Mouse (Mus musculus): ENCODE results near the gene Fxyd6. TPM values are rescaled to one million over a fixed set of nuclear protein-coding genes. Genes with fewer than 3 reads are reported as not detected.

Fxyd6 gene
- total RNA-seq, 2 experiments from 2014 or later: not detected

DNA sequence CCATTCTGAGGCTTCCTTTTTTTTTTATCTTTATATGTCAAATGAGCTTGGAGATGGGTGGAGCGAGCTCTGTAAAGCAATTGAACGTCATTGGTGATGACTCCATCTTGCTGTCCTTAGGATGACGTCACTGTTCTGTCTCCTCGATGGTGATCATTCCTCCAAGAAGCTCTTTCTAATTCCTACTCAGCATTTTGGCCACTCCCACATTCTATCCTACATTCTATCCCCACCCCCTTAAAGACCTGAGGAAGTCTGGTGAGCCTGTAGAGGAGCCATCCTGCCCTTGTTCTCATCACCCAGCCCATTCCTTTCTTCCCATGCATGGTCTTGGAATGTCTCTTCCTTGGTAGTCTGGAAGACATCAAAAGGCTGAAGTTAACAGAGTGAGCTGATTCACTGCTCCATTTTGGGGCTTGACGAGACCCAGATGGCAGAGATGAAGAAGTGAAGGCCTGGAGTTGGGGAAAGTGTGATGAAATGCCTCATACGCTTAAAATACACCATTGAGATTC is 5.1 kb downstream of the Fxyd6 start:
- ATAC-seq (replicated peaks; ENCODE audit: poor library complexity): no peak

DNA sequence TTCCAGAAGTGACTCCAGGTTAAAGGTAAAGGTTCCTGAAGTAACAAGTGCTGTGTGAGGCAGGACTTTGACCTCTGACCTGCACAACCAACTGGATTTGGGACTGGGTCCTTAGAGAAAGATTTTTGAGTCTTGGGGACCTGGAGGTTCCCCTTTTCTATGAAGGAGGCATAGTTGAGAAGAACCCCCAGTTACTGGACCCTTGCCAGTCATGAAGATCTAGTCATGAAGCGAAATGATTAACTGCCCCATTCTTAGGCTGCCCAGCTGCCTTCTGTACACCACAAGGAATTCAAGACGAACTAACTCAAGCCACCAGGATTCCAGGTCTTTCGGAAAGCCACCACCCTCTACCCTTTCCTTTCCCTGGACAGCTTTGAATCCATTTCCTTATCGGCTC is 6.4 kb downstream of the Fxyd6 start:
- ATAC-seq (replicated peaks; ENCODE audit: poor library complexity): no peak

DNA sequence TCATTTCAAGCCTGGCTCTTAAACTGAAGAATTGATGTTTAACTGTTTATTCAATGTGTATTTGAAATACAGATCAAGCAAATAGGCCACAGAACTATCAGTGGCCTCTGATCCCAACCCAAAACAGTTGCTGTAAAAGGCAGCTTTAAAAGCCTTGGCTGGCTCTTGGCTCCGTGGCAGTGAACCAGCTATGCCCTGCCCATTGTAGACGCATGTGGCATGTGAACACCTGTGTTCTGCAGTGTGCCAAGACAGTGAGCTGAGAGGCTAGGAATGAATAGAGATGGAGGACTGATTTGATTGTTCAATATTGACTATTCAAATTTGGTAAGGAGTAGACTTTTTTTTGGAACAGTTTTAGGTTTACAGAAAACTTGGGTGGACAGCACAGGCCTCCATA is 6.9 kb downstream of the Fxyd6 start:
- ATAC-seq (replicated peaks; ENCODE audit: poor library complexity): no peak

DNA sequence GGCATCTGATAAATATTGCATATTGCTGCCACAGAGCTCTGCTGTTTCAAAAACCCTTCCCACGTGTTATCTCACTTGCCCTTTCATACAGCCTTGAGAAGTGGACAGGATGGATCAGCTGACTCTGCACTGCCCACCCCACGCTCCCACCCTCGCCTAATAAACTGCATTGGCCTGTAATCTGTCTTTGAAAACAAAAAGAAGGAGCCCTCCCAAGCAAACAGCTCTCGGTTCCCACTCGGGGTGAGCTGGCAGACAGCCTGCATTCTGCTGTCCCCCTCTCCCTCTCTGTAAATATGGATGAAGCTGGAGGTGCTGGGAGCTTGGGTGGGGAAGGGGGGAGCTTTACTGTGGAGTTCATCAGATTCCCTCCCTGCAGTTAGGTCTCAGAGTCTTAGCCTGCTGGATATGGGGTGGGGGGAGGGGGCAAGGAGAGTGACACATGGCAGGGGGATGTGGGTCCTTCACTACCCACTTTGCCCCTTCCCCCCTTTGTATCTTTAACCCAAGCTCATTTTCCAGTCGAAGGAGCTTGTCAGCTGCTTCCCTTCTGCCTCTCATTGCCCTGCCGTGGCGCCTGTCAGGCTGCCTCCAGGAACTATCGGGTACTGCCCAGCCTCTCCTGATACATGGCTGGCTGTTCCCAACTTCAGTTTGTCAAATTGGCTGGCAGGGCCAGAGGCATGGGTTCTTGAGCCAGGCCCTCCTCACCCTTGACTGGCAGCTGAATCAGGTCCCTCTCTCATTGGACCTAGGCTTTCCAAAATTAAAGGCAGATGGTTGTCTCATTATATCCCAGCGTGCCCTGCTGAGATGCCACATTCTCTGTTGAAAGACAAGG is 10.6 kb downstream of the Fxyd6 start:
- no peak for ATAC-seq (replicated peaks; ENCODE audit: poor library complexity)

DNA sequence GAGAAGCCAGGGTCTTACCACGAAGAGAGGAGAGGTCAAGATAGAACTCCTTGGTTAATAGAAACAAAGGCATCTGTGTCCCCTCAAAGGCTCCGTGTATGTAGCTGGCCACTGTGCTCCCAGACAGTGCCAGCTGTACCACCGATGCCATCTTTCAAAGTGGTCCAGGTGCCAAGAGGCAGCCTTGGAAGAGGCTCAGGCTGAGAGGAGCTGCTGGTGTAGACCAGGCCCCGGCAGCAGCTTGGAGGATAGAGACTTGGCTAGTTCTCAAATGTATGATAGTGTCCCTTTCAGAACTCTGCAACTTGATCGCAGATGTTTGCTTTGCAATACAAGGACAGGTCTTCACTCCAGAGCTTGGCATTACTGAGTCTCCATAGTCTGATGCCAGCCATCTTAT is 12.4 kb downstream of the Fxyd6 start:
- no peak for ATAC-seq (replicated peaks; ENCODE audit: poor library complexity)

DNA sequence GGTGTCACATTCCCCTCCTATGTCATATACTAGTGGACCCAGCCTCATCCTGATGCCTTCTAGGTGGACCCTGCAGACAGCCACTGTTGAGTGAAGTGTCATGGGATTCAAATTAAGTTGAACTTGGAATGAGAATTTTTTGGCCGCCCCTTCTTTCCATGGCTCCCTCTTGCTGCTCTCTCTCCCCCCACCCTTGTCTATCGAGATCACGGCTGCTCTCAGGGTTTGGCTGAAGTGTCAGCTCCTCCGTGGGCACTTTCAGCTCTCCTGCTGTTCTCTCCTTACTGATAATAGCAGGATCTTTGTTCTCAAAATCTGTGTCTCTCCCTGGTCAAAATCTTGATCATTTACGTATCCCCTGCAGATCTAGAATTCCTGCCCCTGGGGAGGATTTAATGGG is 12.8 kb downstream of the Fxyd6 start:
- no peak for ATAC-seq (replicated peaks; ENCODE audit: poor library complexity)

DNA sequence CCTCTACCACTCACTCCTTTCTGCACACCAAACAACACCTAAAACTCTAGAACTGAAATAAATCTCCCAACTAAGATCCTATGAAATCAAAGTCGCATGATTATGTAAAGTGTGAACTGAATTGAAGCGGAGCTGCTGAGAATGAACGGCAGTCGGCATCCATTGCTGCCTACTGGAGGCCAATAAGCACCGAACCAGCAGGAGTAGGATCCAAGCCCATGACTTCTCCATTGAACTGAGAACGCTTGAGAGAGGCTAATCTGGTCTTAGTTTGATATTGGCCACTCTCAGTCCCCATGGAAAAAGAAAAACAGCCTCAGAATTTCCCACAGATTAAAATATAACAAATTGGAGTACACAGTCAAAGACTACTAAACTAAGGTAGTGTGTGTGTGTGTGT is 13.9 kb downstream of the Fxyd6 start:
- no peak for ATAC-seq (replicated peaks; ENCODE audit: poor library complexity)

DNA sequence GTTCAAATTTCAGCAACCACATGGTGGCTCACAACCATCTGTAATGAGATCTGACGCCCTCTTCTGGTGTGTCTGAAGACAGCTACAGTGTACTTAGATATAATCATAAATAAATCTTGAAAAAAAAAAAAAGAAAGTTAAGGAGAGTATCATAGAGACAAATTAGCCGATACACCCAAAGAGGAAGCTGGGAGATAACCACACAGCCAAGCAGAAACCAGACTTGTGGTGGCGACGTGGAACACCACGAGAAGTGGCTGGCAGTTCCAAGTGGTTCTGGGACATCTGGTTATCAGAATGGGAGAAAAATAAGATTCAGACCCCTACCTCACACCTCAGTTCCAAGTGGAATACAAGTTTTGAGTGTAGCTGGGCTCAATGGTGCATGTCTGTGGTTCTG is 16.7 kb downstream of the Fxyd6 start:
- ATAC-seq (replicated peaks; ENCODE audit: poor library complexity): no peak

DNA sequence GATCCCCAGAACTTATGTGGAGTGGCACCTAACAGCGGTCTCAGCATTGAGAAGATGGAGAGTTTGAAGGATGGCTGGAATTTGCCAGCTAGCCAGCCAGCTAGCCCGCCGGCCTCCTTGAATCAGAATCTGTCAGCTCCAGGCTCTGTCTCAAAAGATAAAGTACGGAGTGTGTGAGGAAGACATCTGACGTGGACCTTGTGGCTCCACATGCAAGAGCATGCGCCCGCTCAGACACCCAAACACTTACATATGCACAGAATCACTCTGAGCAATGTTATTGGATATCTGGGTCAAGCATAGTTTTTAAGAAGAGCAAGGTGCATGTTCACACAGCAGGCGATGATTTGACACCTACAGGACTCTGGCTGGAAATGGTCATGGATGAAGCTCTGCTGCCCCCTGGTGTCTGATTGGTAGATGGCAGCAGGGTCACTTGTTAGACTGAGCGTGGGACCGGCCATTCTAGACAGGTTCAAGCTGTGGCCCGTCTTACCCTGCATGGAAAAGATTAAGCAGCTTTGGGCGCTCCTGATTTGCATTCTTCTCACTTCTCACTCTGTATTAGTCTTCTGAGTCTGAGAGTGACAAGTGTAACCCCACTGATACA is 18.5 kb downstream of the Fxyd6 start:
- ATAC-seq (replicated peaks; ENCODE audit: poor library complexity): peak; percentile 94

DNA sequence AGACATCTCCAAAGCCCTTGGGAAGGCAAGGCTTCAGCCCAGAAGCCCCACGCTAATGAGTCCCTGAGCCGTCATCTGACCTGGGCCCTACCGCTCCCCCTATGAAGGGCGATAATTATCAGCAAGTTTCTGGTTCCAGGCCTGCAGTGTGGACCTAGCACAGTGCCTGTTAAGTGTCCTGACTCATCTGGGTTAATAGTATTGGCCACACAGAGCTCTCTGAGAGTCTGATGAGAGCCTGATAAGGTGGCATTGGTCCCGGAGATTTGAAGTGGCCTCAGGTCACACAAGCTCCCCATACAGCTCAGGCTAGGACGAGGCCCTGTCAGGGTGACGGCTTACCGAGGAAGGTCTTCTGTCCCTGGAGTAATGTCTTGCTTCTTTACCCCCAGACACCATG is 19.6 kb downstream of the Fxyd6 start:
- no peak for ATAC-seq (replicated peaks; ENCODE audit: poor library complexity)

DNA sequence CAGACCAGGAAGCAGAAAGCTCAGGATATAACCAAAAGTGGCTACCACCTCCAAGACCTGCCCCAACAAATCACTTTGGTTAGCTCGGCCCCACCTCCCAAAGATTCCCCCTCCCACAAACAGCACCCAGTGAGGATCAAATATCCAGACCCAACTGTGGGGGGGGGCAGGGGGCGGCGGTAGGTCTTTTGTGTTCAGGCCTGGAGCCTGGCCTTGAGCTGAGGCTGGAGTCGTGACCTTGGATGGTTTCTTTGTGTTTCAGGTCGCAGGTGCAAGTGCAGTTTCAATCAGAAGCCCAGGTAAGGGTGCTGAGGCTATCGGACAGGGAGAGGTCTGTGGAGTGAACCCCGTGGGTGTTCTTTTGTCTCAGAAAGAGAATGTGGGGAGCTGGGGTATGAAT is 21.3 kb downstream of the Fxyd6 start:
- ATAC-seq (replicated peaks; ENCODE audit: poor library complexity): no peak

DNA sequence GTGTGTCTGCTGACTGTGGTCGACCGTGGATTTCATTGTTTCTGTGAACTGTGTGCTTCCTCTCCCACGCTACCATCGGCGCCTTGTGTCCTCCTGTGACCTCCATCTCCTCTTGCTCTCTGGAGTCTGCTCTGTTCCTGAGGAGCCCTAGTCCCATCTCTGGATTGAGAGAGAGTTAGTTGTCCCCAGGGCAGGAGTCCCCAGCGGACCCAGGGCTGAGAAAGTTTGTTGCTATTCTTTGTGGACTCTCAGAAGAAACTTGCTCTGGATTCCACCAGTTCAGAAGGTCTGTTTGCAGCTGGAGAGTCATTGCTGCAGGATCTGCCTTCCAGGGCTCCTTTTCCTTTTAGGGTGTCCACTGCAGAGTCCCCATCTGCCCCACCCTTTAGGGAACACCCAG is 25.2 kb downstream of the Fxyd6 start:
- no peak for ATAC-seq (replicated peaks; ENCODE audit: poor library complexity)

DNA sequence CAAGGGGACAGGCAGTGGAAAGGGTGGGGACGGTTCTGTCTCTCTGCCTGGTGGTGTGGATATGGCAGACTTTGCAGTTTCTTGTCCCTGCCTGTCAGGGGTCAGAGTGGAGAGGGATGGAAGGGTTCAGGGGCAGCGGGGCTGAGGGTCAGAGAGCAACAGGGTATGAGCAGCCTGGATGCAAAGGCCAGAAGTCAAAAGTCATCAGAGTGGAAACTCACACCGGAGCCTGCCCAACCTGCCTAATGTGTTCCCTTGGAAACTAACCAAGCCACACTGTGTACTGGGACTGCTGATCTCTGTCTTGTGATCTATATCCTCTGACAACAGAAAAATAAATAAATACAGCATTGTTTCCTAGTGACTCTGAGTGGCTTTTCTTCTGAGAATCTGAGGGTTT is 25.8 kb downstream of the Fxyd6 start:
- ATAC-seq (replicated peaks; ENCODE audit: poor library complexity): no peak

DNA sequence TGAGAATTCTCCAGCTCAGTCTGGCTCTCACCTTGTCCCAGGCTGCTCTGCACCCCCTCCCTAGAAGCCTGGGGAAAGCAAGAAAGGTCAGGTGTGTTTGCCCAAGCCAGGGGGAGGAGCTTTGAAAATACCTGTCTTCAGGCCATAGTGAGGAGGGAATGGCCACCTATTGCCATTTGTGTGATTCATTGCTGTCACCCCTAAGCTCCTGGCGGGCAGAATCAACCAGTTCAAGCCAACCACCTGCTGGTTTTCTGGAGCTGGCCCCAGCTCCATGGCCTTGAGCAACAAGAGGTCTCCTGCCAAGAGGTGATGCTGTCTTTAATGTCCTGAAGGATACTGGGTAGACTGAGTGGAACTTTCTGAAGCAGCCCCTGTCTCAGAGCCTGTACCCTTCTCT is 28.4 kb downstream of the Fxyd6 start:
- no peak for ATAC-seq (replicated peaks; ENCODE audit: poor library complexity)

DNA sequence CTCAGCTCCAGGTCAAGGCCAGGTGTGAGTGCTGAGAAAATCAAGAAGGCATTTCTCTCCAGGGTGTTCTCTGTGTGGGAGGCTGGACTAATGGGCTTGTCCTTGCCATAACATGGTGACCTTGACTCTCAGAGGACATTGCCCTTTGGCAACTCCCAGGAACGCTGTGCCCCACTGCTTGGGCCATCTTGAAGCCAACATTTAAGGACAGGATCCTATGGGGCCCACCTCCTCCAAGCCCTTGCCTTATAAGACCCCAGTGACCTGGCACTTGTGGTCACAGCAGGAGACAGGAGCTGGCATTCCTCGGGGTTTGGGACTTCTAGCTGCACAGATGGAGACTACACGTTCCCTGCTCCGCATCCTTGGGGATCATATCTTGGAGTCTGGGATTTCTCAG is 29.4 kb downstream of the Fxyd6 start, which contains the start of gene Fxyd2:
TSS of gene Fxyd2 (plus strand) at position 236 of the 400 bp plus-strand sequence.
- no peak for ATAC-seq (replicated peaks; ENCODE audit: poor library complexity)

DNA sequence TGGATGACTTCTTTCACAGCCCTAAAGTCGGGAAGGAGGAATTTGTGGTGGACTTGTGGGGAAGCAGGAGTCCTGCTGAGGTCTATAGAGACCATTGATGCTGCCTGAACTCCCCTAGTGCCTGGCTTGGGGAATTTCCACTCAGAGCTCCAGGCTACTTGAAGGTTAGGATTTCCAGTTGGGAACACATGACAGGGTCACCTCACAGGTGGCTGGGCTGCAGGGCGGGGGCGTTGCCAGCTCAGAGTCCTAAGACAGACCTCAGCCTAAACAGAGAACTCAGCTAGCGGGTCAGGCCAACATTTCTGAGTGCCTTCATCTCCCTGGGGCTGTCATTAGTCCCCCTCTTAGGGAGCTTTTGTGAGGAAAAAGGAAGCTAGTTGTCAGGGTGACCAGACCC is 31.9 kb downstream of the Fxyd6 start:
- no peak for ATAC-seq (replicated peaks; ENCODE audit: poor library complexity)

DNA sequence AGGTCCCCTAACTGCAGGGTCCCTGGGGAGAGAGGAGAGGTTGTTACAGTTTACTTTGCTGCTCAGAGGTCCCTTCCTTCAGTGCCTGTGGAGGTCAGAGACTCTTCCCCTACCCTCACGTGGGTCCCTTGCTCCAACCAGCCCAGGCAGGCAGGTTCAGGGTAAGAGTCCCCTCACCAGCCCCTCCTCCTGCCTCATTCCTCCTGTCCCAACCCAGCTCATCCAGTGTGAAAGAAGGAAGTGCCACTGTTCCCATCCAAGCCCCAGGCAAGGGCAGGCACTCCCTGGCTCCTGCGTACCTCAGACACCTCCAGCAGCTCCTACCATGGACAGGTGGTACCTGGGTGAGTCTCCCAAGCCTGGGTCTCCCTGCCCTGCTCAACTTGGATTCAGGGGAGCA is 33.0 kb downstream of the Fxyd6 start:
- no peak for ATAC-seq (replicated peaks; ENCODE audit: poor library complexity)

DNA sequence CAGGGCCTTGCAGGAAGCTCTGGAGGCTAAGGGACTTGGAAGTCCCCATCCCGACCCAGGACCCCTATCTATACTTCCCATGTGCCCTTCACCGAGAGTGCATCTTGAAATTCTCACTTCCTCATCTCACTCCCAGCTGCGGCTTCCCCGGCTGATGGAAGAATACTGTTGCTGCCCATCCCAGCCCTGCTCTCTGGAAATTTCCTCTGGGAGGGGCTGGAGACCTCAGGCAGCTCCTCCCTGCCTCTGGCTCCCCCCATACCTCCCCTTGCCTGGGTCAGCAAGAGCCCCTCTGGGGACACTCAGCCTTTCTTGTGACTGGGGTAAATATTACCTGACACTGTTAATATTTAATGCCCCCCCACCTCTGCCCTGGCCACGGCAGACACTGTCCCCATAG is 35.7 kb downstream of the Fxyd6 start:
- ATAC-seq (replicated peaks; ENCODE audit: poor library complexity): peak; percentile 57

DNA sequence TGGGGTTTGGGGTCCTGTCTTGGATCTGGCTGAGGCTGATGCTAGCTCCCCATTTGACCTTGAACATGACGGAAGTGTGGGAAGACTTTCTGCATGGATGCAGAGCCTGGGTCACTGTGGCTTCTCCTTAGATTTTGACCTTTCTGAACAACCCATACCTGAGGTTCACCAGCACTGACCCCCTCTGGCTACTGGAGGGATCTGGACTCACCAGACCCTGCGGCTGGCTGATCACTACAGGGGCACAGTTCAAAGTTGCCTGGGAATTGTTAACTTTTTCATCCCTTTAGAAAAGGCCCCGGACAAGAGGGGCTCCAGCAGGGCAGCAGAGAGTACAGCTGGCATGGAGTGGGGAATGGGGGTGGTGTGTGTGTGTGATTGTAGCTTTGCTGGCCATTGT is 36.8 kb downstream of the Fxyd6 start:
- no peak for ATAC-seq (replicated peaks; ENCODE audit: poor library complexity)

DNA sequence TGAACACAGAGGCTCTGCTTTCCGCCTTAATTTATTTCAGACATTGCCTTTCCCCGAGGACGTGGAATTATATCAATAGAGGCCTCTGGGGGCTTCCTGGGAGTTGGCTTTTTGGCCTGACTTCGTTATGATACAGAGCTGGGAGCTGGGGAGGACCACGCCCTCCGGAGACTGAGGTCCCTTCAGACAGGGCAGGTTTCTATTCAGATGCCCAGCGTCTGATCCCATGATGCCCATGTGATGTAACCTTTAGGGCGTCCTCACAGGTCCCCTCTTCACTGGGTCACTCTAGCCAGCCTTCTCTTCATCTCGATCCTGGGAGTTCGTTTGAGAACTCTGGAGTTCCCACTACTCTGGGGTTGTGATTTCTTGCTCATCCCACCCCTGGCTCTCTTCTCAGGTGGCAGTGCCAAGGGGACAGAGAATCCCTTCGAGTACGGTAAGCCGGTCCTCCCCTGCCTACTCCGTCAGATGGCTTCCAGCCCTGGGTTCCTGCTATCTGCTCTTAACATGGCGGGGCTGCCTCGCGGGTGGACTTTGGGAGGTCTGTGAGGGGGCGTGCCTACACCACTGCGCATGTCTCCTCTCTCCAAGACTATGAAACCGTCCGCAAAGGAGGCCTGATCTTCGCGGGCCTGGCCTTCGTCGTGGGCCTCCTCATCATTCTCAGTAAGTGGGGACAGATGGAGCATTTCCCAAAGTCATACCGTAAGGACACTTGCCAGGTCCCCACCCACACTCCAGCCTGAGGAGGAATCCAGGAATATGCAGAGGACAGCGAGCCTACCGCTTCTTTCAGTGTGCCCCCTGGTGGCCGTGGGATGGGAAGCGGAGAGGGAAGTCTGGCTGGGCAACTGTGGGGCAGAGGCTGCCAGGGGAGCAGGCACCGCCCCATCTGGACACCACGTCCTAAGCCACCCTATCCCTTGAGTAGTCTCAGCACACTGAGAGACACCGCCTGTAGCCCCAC is 38.0 kb downstream of the Fxyd6 start:
- ATAC-seq (replicated peaks; ENCODE audit: poor library complexity): peak; percentile 68

DNA sequence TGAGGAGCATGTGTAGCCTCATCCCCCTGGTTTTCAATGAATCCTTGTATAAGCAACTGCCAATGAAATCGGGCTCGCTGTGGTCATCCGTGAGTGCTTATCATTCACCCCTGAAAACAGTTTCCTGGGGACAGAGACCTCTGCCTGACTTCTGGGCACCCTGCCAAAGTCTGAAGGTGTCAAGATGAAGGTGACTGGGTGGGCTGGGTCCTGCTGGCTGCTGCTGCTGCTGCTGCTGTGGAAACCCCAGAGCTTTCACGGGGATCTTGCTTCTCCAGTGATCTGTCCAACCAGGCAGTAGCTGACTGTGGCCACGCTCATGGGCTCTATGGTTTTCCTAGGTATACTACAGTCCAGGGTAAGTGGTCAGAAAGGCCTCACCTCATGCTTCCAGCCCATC is 40.2 kb downstream of the Fxyd6 start:
- no peak for ATAC-seq (replicated peaks; ENCODE audit: poor library complexity)

Measured in megakaryocyte progenitor cell, adult 5-6 weeks (primary cell).